In the genomic region with DNA sequence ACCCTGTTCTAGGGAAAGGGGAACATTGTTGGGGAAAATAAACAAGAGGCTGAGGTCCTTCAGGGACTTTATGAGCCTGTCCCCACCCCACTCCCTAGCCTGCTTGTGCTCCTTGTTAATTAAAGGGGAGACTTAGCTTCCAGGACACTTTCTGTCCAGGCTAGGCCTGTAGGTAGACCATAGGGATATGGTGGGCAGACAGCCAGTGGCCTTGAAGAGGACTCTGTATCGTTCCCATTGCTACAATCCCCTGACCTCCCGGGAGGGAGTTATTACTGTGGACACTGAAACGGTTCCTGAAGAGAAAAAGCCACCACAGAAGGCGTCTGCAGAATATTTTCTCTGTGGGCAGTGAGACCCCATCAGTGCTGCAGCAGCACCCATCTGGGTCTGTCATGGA, we compare ENCODE assay signal across 20 mouse cellular contexts. TPM values are rescaled to one million over a fixed set of nuclear protein-coding genes. Genes with fewer than 3 reads are reported as not detected.
"Had no signal": no experiment of that assay in that cellular context is flagged by ENCODE, and none has a peak within 500 bp of the region (broad histone marks: within the 10 kb centered on the region; RNA-seq: fewer than 3 reads in every experiment).

No protein-coding gene starts in this region.

- DNase-seq: cerebellum, adult 9-10 months; cerebellum, adult 9-11 months; cerebellum, postnatal 10 days; cerebellum, postnatal 14 days; cerebellum, postnatal 25 days; cerebellum, postnatal 36 days; embryo, embryonic 11 days; forebrain, postnatal 0 days; gastrocnemius, adult 2 months; gastrocnemius, postnatal 10 days; gastrocnemius, postnatal 14 days; gastrocnemius, postnatal 25 days; gastrocnemius, postnatal 36 days; heart, adult 11 months; heart, adult 18-20 months; heart, adult 2 months had no signal

RNA-seq across cellular contexts. Expression of gene Rspo4, which starts 27.1 kb away (rescaled TPM):
- total RNA-seq: common myeloid progenitor, adult 5-6 weeks; gastrocnemius, adult 2 months; gastrocnemius, adult 8-10 months; gastrocnemius, postnatal 10 days; gastrocnemius, postnatal 14 days; gastrocnemius, postnatal 25 days; gastrocnemius, postnatal 36 days; granulocyte monocyte progenitor cell, adult 5-6 weeks; heart, adult 18-20 months; heart, adult 2 months; heart, adult 8-10 months had no signal
